Mouse (Mus musculus): ENCODE data around the gene Ccnjl. TPM values are rescaled to one million over a fixed set of nuclear protein-coding genes. Genes with fewer than 3 reads are reported as not detected.

The Ccnjl gene
- polyA plus RNA-seq, 1 experiment: 7.9 TPM

- Histone ChIP-seq H3K27me3 (ENCODE audit: control insufficient read depth, insufficient read depth, low read length) (no peaks in the 10 kb centered on the region), H3K4me1 (ENCODE audit: control insufficient read depth, insufficient read depth, insufficient read length, low read length) (peaks cover 46% of the 10 kb centered on the region), H3K36me3 (ENCODE audit: control insufficient read depth, insufficient read depth, low read length) (no peaks in the 10 kb centered on the region), H3K4me3 (ENCODE audit: low read depth, low read length) (no peak overlapping the region), H3K27ac (ENCODE audit: insufficient read depth, low read depth, low read length) (peak overlapping the region; percentile 96)
- TF ChIP-seq POLR2A (IDR thresholded peaks at IDR 0.05; ENCODE audit: low read depth, low read length) (peak; percentile 50; the same call in 1 of the 2 replicates), CTCF (IDR thresholded peaks at IDR 0.05; ENCODE audit: extremely low read depth, insufficient read length, insufficient replicate concordance, low read depth, low read length) (no peak)
- WGBS: 22% methylated on average over 11 of the region's 11 CpGs
Measured at GRCm38 (mm10) chr11:43549701-43550100, 21.1 kb downstream of the Ccnjl start.

GRCm38 (mm10) chr11:43551756-43552155, 23.2 kb downstream of the Ccnjl start:
- WGBS: 27% methylated on average over 3 of the region's 3 CpGs
- peak overlapping the region; percentile 84 for H3K27ac ChIP-seq (ENCODE audit: insufficient read depth, low read depth, low read length)
- TF ChIP-seq CTCF (IDR thresholded peaks at IDR 0.05; ENCODE audit: extremely low read depth, insufficient read length, insufficient replicate concordance, low read depth, low read length): no peak
- TF ChIP-seq POLR2A (IDR thresholded peaks at IDR 0.05; ENCODE audit: low read depth, low read length): no peak

GRCm38 (mm10) chr11:43552675-43553074, 24.1 kb downstream of the Ccnjl start:
- Histone ChIP-seq H3K27me3 (ENCODE audit: control insufficient read depth, insufficient read depth, low read length) (no peaks in the 10 kb centered on the region), H3K4me3 (ENCODE audit: low read depth, low read length) (no peak overlapping the region), H3K4me1 (ENCODE audit: control insufficient read depth, insufficient read depth, insufficient read length, low read length) (peaks cover 34% of the 10 kb centered on the region), H3K27ac (ENCODE audit: insufficient read depth, low read depth, low read length) (no peak overlapping the region), H3K36me3 (ENCODE audit: control insufficient read depth, insufficient read depth, low read length) (no peaks in the 10 kb centered on the region)
- 85% methylated on average over 6 of the region's 6 CpGs for WGBS
- TF ChIP-seq CTCF (IDR thresholded peaks at IDR 0.05; ENCODE audit: extremely low read depth, insufficient read length, insufficient replicate concordance, low read depth, low read length) (no peak), POLR2A (IDR thresholded peaks at IDR 0.05; ENCODE audit: low read depth, low read length) (no peak)

More at GRCm38 (mm10) chr11:43551756-43552155, 23.2 kb downstream of the Ccnjl start:
- H3K4me1 ChIP-seq (ENCODE audit: control insufficient read depth, insufficient read depth, insufficient read length, low read length): peaks cover 34% of the 10 kb centered on the region
- H3K27me3 ChIP-seq (ENCODE audit: control insufficient read depth, insufficient read depth, low read length): no peaks in the 10 kb centered on the region
- no peak overlapping the region for H3K4me3 ChIP-seq (ENCODE audit: low read depth, low read length)
- no peaks in the 10 kb centered on the region for H3K36me3 ChIP-seq (ENCODE audit: control insufficient read depth, insufficient read depth, low read length)

GRCm38 (mm10) chr11:43556538-43556937, 28.0 kb downstream of the Ccnjl start:
- Histone ChIP-seq H3K4me3 (ENCODE audit: low read depth, low read length) (no peak overlapping the region), H3K36me3 (ENCODE audit: control insufficient read depth, insufficient read depth, low read length) (peaks cover 13% of the 10 kb centered on the region), H3K27me3 (ENCODE audit: control insufficient read depth, insufficient read depth, low read length) (no peaks in the 10 kb centered on the region), H3K4me1 (ENCODE audit: control insufficient read depth, insufficient read depth, insufficient read length, low read length) (peaks cover 8% of the 10 kb centered on the region; the same call in 1 of the 2 replicates), H3K27ac (ENCODE audit: insufficient read depth, low read depth, low read length) (no peak overlapping the region)
- TF ChIP-seq POLR2A (IDR thresholded peaks at IDR 0.05; ENCODE audit: low read depth, low read length) (no peak), CTCF (IDR thresholded peaks at IDR 0.05; ENCODE audit: extremely low read depth, insufficient read length, insufficient replicate concordance, low read depth, low read length) (peak; percentile 60; the same call in 1 of the 2 replicates)
- 83% methylated on average over 11 of the region's 11 CpGs for WGBS

GRCm38 (mm10) chr11:43559515-43560292, 31.1 kb downstream of the Ccnjl start:
- Histone ChIP-seq H3K4me3 (ENCODE audit: low read depth, low read length) (no peak overlapping the region), H3K27ac (ENCODE audit: insufficient read depth, low read depth, low read length) (no peak overlapping the region), H3K27me3 (ENCODE audit: control insufficient read depth, insufficient read depth, low read length) (no peaks in the 10 kb centered on the region), H3K36me3 (ENCODE audit: control insufficient read depth, insufficient read depth, low read length) (peaks cover 17% of the 10 kb centered on the region), H3K4me1 (ENCODE audit: control insufficient read depth, insufficient read depth, insufficient read length, low read length) (no peaks in the 10 kb centered on the region)
- TF ChIP-seq CTCF (IDR thresholded peaks at IDR 0.05; ENCODE audit: extremely low read depth, insufficient read length, insufficient replicate concordance, low read depth, low read length) (no peak), POLR2A (IDR thresholded peaks at IDR 0.05; ENCODE audit: low read depth, low read length) (no peak)
- 64% methylated on average over 6 of the region's 6 CpGs for WGBS

- Histone ChIP-seq H3K4me1 (ENCODE audit: control insufficient read depth, insufficient read depth, insufficient read length, low read length) (peaks cover 2% of the 10 kb centered on the region; the same call in 1 of the 2 replicates), H3K4me3 (ENCODE audit: low read depth, low read length) (no peak overlapping the region), H3K36me3 (ENCODE audit: control insufficient read depth, insufficient read depth, low read length) (peaks cover 8% of the 10 kb centered on the region), H3K27ac (ENCODE audit: insufficient read depth, low read depth, low read length) (no peak overlapping the region), H3K27me3 (ENCODE audit: control insufficient read depth, insufficient read depth, low read length) (no peaks in the 10 kb centered on the region)
- 72% methylated on average over 10 of the region's 10 CpGs for WGBS
- no peak for TF ChIP-seq POLR2A (IDR thresholded peaks at IDR 0.05; ENCODE audit: low read depth, low read length)
- no peak for TF ChIP-seq CTCF (IDR thresholded peaks at IDR 0.05; ENCODE audit: extremely low read depth, insufficient read length, insufficient replicate concordance, low read depth, low read length)
Measured at GRCm38 (mm10) chr11:43563654-43564244, 35.2 kb downstream of the Ccnjl start.

- H3K36me3 ChIP-seq (ENCODE audit: control insufficient read depth, insufficient read depth, low read length): peaks cover 4% of the 10 kb centered on the region; the same call in 1 of the 2 replicates
- H3K4me3 ChIP-seq (ENCODE audit: low read depth, low read length): no peak overlapping the region
- TF ChIP-seq POLR2A (IDR thresholded peaks at IDR 0.05; ENCODE audit: low read depth, low read length): no peak
- no peak for TF ChIP-seq CTCF (IDR thresholded peaks at IDR 0.05; ENCODE audit: extremely low read depth, insufficient read length, insufficient replicate concordance, low read depth, low read length)
- H3K27me3 ChIP-seq (ENCODE audit: control insufficient read depth, insufficient read depth, low read length): no peaks in the 10 kb centered on the region
- 52% methylated on average over 2 of the region's 2 CpGs for WGBS
- H3K4me1 ChIP-seq (ENCODE audit: control insufficient read depth, insufficient read depth, insufficient read length, low read length): peaks cover 2% of the 10 kb centered on the region; the same call in 1 of the 2 replicates
- H3K27ac ChIP-seq (ENCODE audit: insufficient read depth, low read depth, low read length): no peak overlapping the region
Measured at GRCm38 (mm10) chr11:43565414-43565813, 36.8 kb downstream of the Ccnjl start.
